Mouse (Mus musculus) thymus, postnatal 10 days (tissue): ENCODE data around the gene Tmeff2.

Source experiments
- DNase-seq, 2 experiments: peaks; one replicate each; pipeline ENCODE4 v3.0.0; 2021; ENCODE audit warnings: low spot score in 2 of 2

Gene Tmeff2

GRCm38 (mm10) chr1:50979358-50980081 is 79.1 kb downstream of the Tmeff2 start:
- no peak for DNase-seq

DNA sequence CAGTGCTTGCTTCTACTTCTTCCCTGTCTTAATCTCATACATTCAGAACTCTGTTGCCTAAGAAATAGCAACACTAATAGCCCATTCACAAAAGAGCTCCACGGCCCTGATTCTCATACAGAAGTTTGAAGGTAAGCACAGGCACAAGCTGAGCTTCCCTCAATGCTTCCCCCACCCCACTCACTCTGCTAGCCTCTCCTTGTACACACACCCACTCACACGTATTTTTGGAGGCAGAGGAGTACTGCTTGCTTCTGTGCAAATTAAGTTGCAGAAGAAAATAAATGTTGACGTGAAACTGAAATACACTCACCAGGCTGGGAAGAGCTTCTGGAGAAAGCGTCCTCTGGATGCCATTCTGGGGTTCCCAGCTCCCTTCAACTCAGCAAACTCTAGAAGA is 80.1 kb downstream of the Tmeff2 start:
- DNase-seq, result no peak

GRCm38 (mm10) chr1:50981151-50981828 is 80.8 kb downstream of the Tmeff2 start:
- no peak for DNase-seq

GRCm38 (mm10) chr1:50990661-50991060 is 90.2 kb downstream of the Tmeff2 start:
- DNase-seq, result no peak

DNA sequence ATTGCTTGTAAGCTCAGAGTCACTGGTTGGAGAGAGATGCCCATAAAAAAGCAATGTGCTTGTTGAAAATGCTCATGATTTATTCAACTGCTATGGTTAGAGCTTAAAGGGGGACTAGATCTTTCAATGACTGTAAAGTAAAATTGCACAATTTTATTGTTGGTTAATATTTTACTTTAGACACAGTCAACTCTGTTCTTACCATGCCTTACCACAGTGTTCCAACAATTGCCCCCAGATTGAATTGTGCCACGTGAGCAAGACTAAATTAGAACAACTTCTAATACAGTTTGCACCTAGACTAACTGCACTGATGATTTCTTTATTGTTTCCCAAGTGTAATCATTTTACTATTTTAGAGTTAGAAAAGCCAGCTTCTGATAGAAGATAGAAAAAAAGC is 94.1 kb downstream of the Tmeff2 start:
- DNase-seq, result no peak

DNA sequence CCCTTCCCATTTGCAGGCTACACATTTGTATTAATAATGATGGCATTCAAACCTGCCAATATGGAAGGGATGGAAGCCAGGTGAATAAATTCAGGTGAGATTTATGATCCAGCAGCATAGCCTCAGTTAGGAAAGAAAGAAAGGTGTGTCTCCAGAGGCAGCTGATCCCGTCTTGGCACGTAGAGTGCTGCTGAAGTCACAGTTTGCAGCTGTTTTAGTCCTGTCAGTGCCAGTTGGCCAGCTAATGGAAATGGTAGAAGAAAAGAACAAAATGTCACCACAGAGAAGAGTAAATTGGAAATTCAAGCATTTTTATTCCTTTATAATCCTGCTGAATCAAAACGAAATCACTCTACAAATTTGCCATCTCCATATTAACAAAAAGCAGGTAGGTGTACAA is 99.3 kb downstream of the Tmeff2 start:
- DNase-seq, result no peak

DNA sequence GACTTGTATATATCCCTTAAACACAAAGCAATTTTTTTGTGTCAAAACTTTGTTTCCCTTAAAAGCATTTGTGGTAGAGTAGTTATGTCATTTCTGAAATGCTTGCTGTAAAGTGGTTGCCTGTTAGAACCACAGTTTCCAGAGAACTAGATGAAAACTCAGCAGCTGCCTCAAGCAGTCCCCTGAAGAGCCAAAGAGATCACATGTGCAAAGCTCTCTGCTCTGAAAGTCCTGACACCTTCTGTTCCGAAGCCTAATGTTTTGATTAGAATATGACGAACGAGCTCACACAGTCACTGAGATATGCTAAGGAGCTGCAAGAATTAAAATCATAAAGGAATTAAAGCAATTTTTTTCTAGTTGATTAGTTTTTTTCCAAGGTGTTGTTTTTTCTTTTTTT is 107.9 kb downstream of the Tmeff2 start:
- no peak for DNase-seq

DNA sequence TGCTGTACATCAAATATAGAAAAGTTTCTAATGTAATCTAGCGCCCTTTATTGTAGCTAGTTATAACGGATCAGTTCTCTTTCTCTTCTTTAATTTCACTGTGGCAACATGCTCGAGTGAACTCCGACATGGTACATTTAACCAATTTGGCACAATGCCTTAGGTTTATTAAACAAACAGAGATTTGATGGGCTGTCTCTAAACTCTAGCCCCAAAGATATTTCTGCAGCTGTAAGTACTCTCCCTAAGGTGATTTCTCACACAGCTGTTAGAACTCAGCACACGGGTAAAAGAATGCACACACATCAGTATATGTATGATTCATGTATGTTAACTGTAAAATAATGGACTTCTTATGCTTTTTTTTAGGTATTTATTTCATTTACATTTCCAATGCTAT is 139.8 kb downstream of the Tmeff2 start:
- no peak for DNase-seq

- DNase-seq, result no peak
Measured at GRCm38 (mm10) chr1:51044810-51045209, 144.4 kb downstream of the Tmeff2 start.

DNA sequence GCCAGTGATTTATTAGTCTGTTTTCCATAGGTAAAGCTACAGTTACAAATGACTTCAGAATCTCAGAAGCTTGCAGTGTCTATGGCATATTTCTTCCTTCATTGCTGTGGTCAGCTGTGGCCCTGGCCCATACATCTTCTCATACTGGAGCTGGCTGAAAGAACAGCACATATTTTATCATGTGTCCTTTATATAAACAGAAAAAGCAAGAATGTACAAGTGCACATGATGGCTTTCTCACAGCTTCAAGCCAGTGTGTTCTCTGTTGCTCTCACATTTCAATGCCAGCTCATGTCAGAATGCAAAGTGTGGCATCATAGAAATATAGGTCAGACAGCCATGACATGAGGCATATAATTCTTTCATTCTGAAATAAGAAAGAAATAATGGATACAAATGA is 164.1 kb downstream of the Tmeff2 start:
- no peak for DNase-seq

- DNase-seq, result no peak
Measured at GRCm38 (mm10) chr1:51065652-51066051, 165.2 kb downstream of the Tmeff2 start.

DNA sequence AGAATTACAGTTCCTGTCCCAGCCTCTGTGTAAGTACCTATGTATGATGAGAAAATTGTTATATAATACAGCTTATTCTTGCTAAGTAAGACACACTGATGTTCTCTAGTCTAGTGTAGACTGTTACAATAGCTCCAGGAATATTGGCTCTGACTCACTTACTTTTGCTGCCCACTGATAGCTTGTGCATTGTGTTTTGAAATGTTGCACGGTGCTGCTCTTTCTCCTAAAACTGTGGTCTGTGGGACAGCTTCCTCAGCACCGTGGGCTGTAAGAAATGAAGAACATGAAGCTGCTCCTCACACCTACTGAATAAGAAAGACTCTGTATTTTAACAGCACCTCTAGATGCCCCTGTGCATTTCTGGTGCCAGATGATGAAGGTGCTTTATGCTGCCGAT is 168.4 kb downstream of the Tmeff2 start:
- no peak for DNase-seq

DNA sequence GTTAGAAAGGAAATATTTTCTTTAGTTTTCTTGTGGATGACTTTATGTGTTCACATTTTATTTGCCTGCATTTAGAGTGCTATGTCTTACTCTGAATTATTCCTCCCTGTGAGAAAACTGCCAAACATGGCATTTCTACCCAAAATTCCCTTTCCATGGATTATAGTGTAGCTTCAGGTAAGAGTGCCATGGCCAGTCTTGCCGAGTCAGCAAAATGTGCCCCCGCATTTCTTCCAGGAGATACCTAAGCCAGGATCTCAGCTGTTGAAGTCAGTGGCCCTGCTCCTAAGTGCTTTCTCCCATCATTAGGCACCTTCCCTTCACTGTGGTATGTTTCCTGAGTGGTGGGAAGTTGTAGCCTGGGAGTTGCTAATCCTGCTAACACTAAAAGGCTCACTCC is 168.8 kb downstream of the Tmeff2 start:
- no peak for DNase-seq

DNA sequence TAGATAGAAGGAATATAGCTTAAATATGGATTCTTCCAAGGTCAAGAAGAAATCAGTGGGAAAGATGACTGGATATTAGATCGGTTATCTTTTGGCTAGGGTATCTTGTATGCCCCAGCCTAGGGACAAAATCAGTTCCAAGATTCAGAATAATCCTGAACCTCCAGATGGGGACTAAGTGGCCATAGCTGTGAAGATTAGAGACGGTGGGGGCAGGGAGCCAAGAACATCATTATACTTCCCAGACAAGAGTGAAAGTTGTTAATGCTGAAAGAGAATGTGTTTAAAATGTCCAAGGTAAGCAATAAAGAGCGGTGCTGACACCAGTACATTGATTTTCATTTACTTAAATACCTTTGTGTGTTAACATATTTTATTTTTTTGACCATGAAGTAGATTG is 173.6 kb downstream of the Tmeff2 start:
- no peak for DNase-seq

DNA sequence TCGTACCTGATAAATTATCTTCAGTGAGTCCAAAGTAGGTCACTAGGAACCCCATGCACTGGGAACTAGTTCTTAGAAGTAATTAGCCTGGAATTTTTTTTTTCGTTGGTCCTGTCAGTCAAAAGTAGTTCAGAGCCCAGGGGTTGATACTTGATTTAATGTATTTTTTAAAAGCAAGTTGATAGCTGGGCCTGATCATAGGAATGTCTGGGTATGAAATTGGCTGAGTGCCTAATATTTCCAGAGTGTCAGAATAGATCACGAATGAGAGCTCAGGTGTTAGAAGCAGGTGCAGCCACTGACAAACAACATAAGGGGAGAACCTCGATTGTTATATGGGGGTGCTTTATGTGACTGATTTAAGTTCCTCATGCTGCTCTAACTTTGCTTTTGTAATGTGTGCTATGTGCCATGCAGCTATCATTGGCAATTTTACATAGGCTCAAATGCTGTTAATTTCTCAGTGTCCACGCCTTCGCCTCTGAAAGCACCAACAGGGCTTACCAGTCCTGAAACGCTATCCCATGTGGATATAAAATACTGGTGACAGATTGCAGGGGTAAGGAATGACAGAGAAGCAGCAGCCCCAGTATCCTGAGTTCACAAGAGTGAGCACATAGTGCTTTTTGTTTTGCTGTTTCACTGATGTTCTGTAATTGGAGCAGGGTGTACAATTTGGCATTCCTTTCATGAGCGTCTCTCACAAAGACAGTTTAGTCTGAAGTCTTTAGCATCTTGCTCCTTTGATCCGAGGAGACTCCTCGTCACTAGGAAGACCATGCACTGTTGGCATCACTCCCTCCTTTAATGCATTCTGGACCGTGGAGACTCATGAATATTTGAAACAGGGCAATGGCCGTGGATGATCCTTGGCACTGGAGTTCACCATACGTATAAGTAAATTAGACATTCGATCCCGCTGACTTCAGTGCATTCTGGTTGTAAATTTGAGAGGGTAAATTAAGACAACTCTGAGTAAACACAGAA is 175.6 kb downstream of the Tmeff2 start:
- no peak for DNase-seq

- DNase-seq, result no peak
Measured at GRCm38 (mm10) chr1:51088921-51089320, 188.5 kb downstream of the Tmeff2 start.

GRCm38 (mm10) chr1:51089803-51090202 is 189.4 kb downstream of the Tmeff2 start:
- no peak for DNase-seq

DNA sequence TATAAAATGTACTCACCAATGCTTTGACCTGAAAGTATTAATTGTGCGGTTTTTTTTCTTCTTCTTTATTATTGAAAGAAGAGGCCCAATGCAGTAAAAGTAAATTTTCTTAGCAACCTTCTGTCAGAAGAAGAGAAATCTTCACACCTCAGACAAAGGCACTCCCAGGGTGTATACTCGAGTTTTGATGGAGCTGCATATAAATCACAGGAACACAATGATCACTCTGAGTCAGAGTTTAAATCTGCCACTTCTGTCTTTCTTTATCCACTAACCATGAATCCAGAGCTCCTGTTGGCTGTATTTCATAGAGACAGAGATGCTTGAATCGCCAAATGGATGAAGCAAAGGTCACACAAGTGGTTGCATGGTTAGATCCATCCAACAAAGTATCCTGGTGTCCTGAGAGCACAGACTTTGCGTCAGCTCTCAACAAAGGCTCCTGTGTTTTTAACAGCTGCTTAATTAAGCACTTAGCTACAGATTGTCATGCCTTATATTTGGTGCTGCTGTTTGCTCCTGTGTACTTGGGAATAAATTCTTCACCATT is 189.8 kb downstream of the Tmeff2 start:
- no peak for DNase-seq

- DNase-seq, result no peak
Measured at GRCm38 (mm10) chr1:51094713-51095112, 194.3 kb downstream of the Tmeff2 start.

DNA sequence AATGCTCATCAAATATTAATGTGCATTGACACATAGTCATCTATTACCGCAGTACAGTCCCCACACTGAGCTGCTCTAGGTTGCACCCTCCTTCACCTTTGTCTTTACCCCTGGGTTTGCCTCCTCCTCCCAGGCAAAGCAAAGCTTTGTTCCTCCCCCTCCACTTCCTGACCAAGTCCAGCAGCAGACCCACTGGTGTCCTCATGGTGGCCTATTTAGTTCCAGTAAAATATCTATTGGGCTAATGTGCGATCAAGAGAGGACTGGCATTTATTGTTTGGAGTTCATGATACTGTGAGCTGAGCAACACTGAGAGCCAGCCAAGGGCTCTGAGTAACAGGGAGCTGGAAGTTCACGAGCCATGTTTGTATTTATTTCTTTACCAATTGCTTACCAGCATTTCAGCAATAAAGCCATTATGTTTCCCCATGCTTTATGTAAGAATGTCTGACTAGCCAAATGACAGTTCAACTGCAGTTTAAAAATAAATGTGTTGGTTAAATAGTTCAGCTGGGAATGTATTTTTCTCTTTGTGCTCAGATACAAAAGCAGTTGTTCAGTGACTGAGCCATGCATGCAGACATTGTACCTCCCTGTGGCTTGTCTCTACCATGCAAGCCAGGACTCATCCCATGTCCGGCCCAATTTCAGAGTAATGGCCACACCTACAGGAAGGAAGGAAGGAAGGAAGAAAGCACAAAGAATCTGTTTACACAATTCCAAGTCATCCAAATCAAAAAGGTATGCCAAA is 196.6 kb downstream of the Tmeff2 start:
- no peak for DNase-seq

- DNase-seq, result no peak
Measured at GRCm38 (mm10) chr1:51101034-51101590, 200.7 kb downstream of the Tmeff2 start.
